Mouse (Mus musculus) cerebellum, adult 2 months (tissue): ENCODE measurements at regions not wholly inside any gene's neighbourhood (a gene's known extent, or its start where the extent isn't known, plus 50 kb on each side); places are given as distances from the start of the nearest gene placed in this dataset.

ENCODE experiments used
- CTCF ChIP-seq: fragments of 200-500 bp; IDR thresholded peaks from 2 replicates; pipeline ENCODE4 v1.5.1; 2011; ENCODE audit warnings: low read depth, mild to moderate bottlenecking, control low read depth, low read length, moderate library complexity, borderline replicate concordance; ENCODE audit not compliant: insufficient read depth
- POLR2A ChIP-seq: fragments of 200-500 bp; IDR thresholded peaks from 2 replicates; pipeline ENCODE4 v1.6.1; 2011; ENCODE audit warnings: low read length, control low read depth, borderline replicate concordance; ENCODE audit not compliant: insufficient read depth

DNA sequence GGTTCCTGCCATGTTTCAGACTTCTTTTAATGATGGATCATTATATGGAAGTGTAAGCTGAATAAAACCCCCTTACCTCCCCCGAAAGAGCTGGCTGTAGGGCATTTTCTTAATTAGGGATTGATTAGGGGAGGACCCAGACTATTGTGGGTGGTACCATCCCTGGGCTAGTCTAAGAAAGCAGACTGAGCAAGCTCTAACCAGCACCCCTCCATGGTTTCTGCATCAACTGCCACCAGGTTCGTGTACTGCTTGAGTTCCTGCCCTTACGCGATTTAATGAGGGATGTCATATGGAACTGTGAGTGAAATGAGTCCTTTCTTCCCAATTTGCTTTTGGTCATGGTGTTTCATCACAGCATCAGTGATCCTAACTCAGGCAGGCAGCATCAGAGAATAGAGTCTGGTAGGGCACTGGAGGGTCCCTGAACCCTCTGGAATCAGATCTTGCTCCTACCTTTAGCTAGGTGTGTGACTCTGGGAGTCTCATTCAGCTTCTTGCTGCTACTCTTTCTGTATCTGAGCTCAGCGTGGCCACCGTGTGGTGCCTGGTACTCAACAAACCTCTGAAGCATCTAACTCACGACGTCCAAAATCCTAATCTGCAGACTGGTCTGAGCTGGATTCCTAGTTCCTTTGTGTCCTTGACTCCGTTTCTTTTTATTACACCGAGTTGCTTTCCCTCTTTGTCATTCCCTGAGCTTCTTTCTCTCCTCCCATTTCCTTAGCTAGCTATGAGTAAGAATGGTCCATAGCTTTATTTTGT is 1884.0 kb upstream of the Lrrc6 start:
- TF ChIP-seq CTCF (no peak), POLR2A (no peak)
